In genomic region chr11:72184252-72184651, GRCm38 (mm10) we compare ENCODE assay signal across 20 mouse cellular contexts. TPM values are rescaled to one million over a fixed set of nuclear protein-coding genes. Genes with fewer than 3 reads are reported as not detected.
"Had no signal": no experiment of that assay in that cellular context is flagged by ENCODE, and none has a peak within 500 bp of the region (broad histone marks: within the 10 kb centered on the region; RNA-seq: fewer than 3 reads in every experiment).

No protein-coding gene starts in this region.

- H3K4me2 ChIP-seq: liver, embryonic 11.5 days; liver, embryonic 13.5 days; liver, embryonic 15.5 days; lung, embryonic 15.5 days; midbrain, embryonic 12.5 days; neural tube, embryonic 12.5 days; stomach, embryonic 15.5 days had no signal

- H3K27me3 ChIP-seq: liver, embryonic 13.5 days; liver, embryonic 15.5 days; lung, embryonic 15.5 days; megakaryocyte, embryonic 14.5 days; midbrain, embryonic 12.5 days; neural tube, embryonic 12.5 days; stomach, embryonic 15.5 days had no signal

- H3K9me3 ChIP-seq: liver, embryonic 13.5 days; liver, embryonic 15.5 days; lung, embryonic 15.5 days; megakaryocyte, embryonic 14.5 days; midbrain, embryonic 12.5 days; neural tube, embryonic 12.5 days; stomach, embryonic 15.5 days had no signal

- H3K4me3 ChIP-seq: liver, embryonic 13.5 days; liver, embryonic 15.5 days; lung, embryonic 15.5 days; megakaryocyte, embryonic 14.5 days; midbrain, embryonic 12.5 days; neural tube, embryonic 12.5 days; stomach, embryonic 15.5 days had no signal

- H3K27ac ChIP-seq: liver, embryonic 13.5 days; liver, embryonic 15.5 days; lung, embryonic 15.5 days; macrophage; midbrain, embryonic 12.5 days; neural tube, embryonic 12.5 days; stomach, embryonic 15.5 days; stomach, postnatal 0 days had no signal

- H3K4me1 ChIP-seq: liver, embryonic 13.5 days; liver, embryonic 15.5 days; lung, embryonic 15.5 days; midbrain, embryonic 12.5 days; neural tube, embryonic 12.5 days; stomach, embryonic 15.5 days had no signal

- H3K9ac ChIP-seq: liver, embryonic 13.5 days; liver, embryonic 15.5 days; liver, postnatal 0 days; lung, embryonic 15.5 days; midbrain, embryonic 12.5 days; neural tube, embryonic 12.5 days; stomach, embryonic 15.5 days had no signal

- ATAC-seq: liver, postnatal 0 days; midbrain, embryonic 16.5 days had no signal

- DNase-seq: liver, embryonic 13.5 days; liver, postnatal 0 days; midbrain, embryonic 14.5 days; right cerebral cortex, postnatal 14 days; thymus, adult 2 months; thymus, postnatal 25 days; thymus, postnatal 4 days had no signal

RNA-seq across cellular contexts. Expression of gene Gm43951, which starts 22.4 kb away (rescaled TPM):
- total RNA-seq: monocyte, adult 5-6 weeks had no signal
- polyA plus RNA-seq: liver, embryonic 11.5 days; liver, embryonic 13.5 days; liver, embryonic 15.5 days; liver, postnatal 0 days had no signal

RNA-seq across cellular contexts. Expression of gene Pitpnm3, which starts 48.7 kb away (rescaled TPM):
- total RNA-seq: megakaryocyte progenitor cell, adult 5-6 weeks; monocyte, adult 5-6 weeks; neutrophil, adult 5-6 weeks had no signal
- polyA plus RNA-seq: liver, embryonic 15.5 days; liver, postnatal 0 days; macrophage had no signal
